Mouse (Mus musculus): ENCODE results near the gene Fam110a. TPM values are rescaled to one million over a fixed set of nuclear protein-coding genes. Genes with fewer than 3 reads are reported as not detected.

Gene Fam110a
- 0.83 and 1.3 TPM in 2 replicates for total RNA-seq (2014; rRNA removed)
- 3.3 and 5.5 TPM in 2 replicates for polyA plus RNA-seq (2012; rRNA removed)

GRCm38 (mm10) chr2:151979470-151980354 lies at the start of gene Fam110a:
Gene Fam110a, minus strand, starts transcription at chr2:151980219.
- no peaks in the 10 kb centered on the region for H3K36me3 ChIP-seq (ENCODE audit: control insufficient read depth, insufficient read depth, low read length)
- H3K4me1 ChIP-seq (ENCODE audit: control insufficient read depth, insufficient read depth, low read length) = peaks cover 19% of the 10 kb centered on the region
- DNase-seq (ENCODE audit: extremely low read depth, low read depth, low spot score) = peak; percentile 81
- peaks cover 3% of the 10 kb centered on the region; the same call in 1 of the 2 replicates for H3K79me2 ChIP-seq (ENCODE audit: control insufficient read depth, insufficient read depth, low read length)
- WGBS = under 1% methylated on average over 46 of the region's 46 CpGs
- no peak for TF ChIP-seq CTCF (IDR thresholded peaks at IDR 0.05; ENCODE audit: low read depth, low read length)
- TF ChIP-seq POLR2A (IDR thresholded peaks at IDR 0.05; ENCODE audit: extremely low read depth, insufficient read depth, low read length) = 0 out of 2 replicates have a peak, but pooled peaks have one; percentile 24
- peak within 1 kb of the TSS; percentile 93 for H3K9ac ChIP-seq (ENCODE audit: low read depth, low read length)
- peak within 1 kb of the TSS; percentile 98 for H3K4me3 ChIP-seq (ENCODE audit: insufficient read depth, low read depth, low read length)
- H3K27me3 ChIP-seq (ENCODE audit: control insufficient read depth, insufficient read depth, low read length) = no peaks in the 10 kb centered on the region
- peak within 1 kb of the TSS; percentile 33 for H3K27ac ChIP-seq (replicated peaks; ENCODE audit: insufficient read depth, low read depth, low read length)

- no peak overlapping the region for H3K27ac ChIP-seq (replicated peaks; ENCODE audit: insufficient read depth, low read depth, low read length)
- no peaks in the 10 kb centered on the region for H3K36me3 ChIP-seq (ENCODE audit: control insufficient read depth, insufficient read depth, low read length)
- H3K4me1 ChIP-seq (ENCODE audit: control insufficient read depth, insufficient read depth, low read length) = no peaks in the 10 kb centered on the region
- H3K4me3 ChIP-seq (ENCODE audit: insufficient read depth, low read depth, low read length) = peak overlapping the region; percentile 61
- TF ChIP-seq CTCF (IDR thresholded peaks at IDR 0.05; ENCODE audit: low read depth, low read length) (peak; percentile 93), POLR2A (IDR thresholded peaks at IDR 0.05; ENCODE audit: extremely low read depth, insufficient read depth, low read length) (no peak)
- 4% methylated on average over 54 of the region's 54 CpGs for WGBS
- peak overlapping the region; percentile 46 for H3K9ac ChIP-seq (ENCODE audit: low read depth, low read length)
- H3K79me2 ChIP-seq (ENCODE audit: control insufficient read depth, insufficient read depth, low read length) = no peaks in the 10 kb centered on the region
- peaks cover 3% of the 10 kb centered on the region; the same call in 1 of the 2 replicates for H3K27me3 ChIP-seq (ENCODE audit: control insufficient read depth, insufficient read depth, low read length)
- DNase-seq (ENCODE audit: extremely low read depth, low read depth, low spot score) = peak; percentile 68
Measured at GRCm38 (mm10) chr2:152029252-152030082, 49.4 kb upstream of the Fam110a start.

GRCm38 (mm10) chr2:152024883-152025422 lies 44.9 kb upstream of the Fam110a start:
- H3K4me3 ChIP-seq (ENCODE audit: insufficient read depth, low read depth, low read length) = no peak overlapping the region
- no peak for DNase-seq (ENCODE audit: extremely low read depth, low read depth, low spot score)
- H3K79me2 ChIP-seq (ENCODE audit: control insufficient read depth, insufficient read depth, low read length) = no peaks in the 10 kb centered on the region
- WGBS = 64% methylated on average over 11 of the region's 11 CpGs
- H3K9ac ChIP-seq (ENCODE audit: low read depth, low read length) = no peak overlapping the region
- TF ChIP-seq CTCF (IDR thresholded peaks at IDR 0.05; ENCODE audit: low read depth, low read length) (no peak), POLR2A (IDR thresholded peaks at IDR 0.05; ENCODE audit: extremely low read depth, insufficient read depth, low read length) (no peak)
- H3K36me3 ChIP-seq (ENCODE audit: control insufficient read depth, insufficient read depth, low read length) = no peaks in the 10 kb centered on the region
- no peak overlapping the region for H3K27ac ChIP-seq (replicated peaks; ENCODE audit: insufficient read depth, low read depth, low read length)
- H3K27me3 ChIP-seq (ENCODE audit: control insufficient read depth, insufficient read depth, low read length) = peaks cover 3% of the 10 kb centered on the region; the same call in 1 of the 2 replicates
- H3K4me1 ChIP-seq (ENCODE audit: control insufficient read depth, insufficient read depth, low read length) = no peaks in the 10 kb centered on the region

GRCm38 (mm10) chr2:152022022-152022421 lies 42.0 kb upstream of the Fam110a start:
- Histone ChIP-seq H3K79me2 (ENCODE audit: control insufficient read depth, insufficient read depth, low read length) (no peaks in the 10 kb centered on the region), H3K9ac (ENCODE audit: low read depth, low read length) (no peak overlapping the region), H3K36me3 (ENCODE audit: control insufficient read depth, insufficient read depth, low read length) (no peaks in the 10 kb centered on the region), H3K4me3 (ENCODE audit: insufficient read depth, low read depth, low read length) (no peak overlapping the region), H3K27me3 (ENCODE audit: control insufficient read depth, insufficient read depth, low read length) (no peaks in the 10 kb centered on the region), H3K27ac (replicated peaks; ENCODE audit: insufficient read depth, low read depth, low read length) (no peak overlapping the region), H3K4me1 (ENCODE audit: control insufficient read depth, insufficient read depth, low read length) (no peaks in the 10 kb centered on the region)
- TF ChIP-seq CTCF (IDR thresholded peaks at IDR 0.05; ENCODE audit: low read depth, low read length) (no peak), POLR2A (IDR thresholded peaks at IDR 0.05; ENCODE audit: extremely low read depth, insufficient read depth, low read length) (no peak)
- DNase-seq (ENCODE audit: extremely low read depth, low read depth, low spot score) = no peak

GRCm38 (mm10) chr2:152020255-152020654 lies 40.2 kb upstream of the Fam110a start:
- H3K4me1 ChIP-seq (ENCODE audit: control insufficient read depth, insufficient read depth, low read length) = no peaks in the 10 kb centered on the region
- no peaks in the 10 kb centered on the region for H3K27me3 ChIP-seq (ENCODE audit: control insufficient read depth, insufficient read depth, low read length)
- H3K79me2 ChIP-seq (ENCODE audit: control insufficient read depth, insufficient read depth, low read length) = no peaks in the 10 kb centered on the region
- H3K36me3 ChIP-seq (ENCODE audit: control insufficient read depth, insufficient read depth, low read length) = no peaks in the 10 kb centered on the region
- 36% methylated on average over 6 of the region's 6 CpGs for WGBS
- TF ChIP-seq CTCF (IDR thresholded peaks at IDR 0.05; ENCODE audit: low read depth, low read length) (peak; percentile 73), POLR2A (IDR thresholded peaks at IDR 0.05; ENCODE audit: extremely low read depth, insufficient read depth, low read length) (no peak)
- no peak overlapping the region for H3K9ac ChIP-seq (ENCODE audit: low read depth, low read length)
- no peak overlapping the region for H3K27ac ChIP-seq (replicated peaks; ENCODE audit: insufficient read depth, low read depth, low read length)
- H3K4me3 ChIP-seq (ENCODE audit: insufficient read depth, low read depth, low read length) = no peak overlapping the region
- no peak for DNase-seq (ENCODE audit: extremely low read depth, low read depth, low spot score)

Measured in liver, adult 2 months (tissue).